Mouse (Mus musculus) c-Kit-positive CD71-positive TER-119-positive erythroid progenitor cells, embryonic 14.5 days (primary cell): ENCODE results near the gene Bloc1s5.
A peak's percentile ranks its signal among the peaks of the same experiment; 100 is the strongest.
"Not testable (repeated sequence)": the region's sequence is repeated elsewhere in the genome, so short reads cannot be mapped to it uniquely, and the experiment has no call there.

Experiments used
- DNase-seq: peaks from one replicate; pipeline ENCODE4 v3.0.0-alpha.2; 2013; ENCODE audit warnings: low spot score

Gene Bloc1s5

GRCm38 (mm10) chr13:38634800-38635269 lies at the start of gene Bloc1s5:
TSS of gene Bloc1s5 (minus strand) at chr13:38635109.
- peak; percentile 96 for DNase-seq

- no peak for DNase-seq
These were observed 37.4 kb upstream of the Bloc1s5 start for GRCm38 (mm10) chr13:38672336-38672735.

- not testable (repeated sequence) for DNase-seq
These were observed 36.5 kb upstream of the Bloc1s5 start for GRCm38 (mm10) chr13:38671451-38671850.

GRCm38 (mm10) chr13:38670051-38670450 lies 35.1 kb upstream of the Bloc1s5 start:
- DNase-seq, result no peak

- peak; percentile 78 for DNase-seq
These were observed 33.6 kb upstream of the Bloc1s5 start for GRCm38 (mm10) chr13:38668514-38668913.

GRCm38 (mm10) chr13:38664753-38665152 lies 29.8 kb upstream of the Bloc1s5 start:
- DNase-seq, result peak; percentile 67

- no peak for DNase-seq
These were observed 24.7 kb upstream of the Bloc1s5 start for GRCm38 (mm10) chr13:38659524-38660136.

GRCm38 (mm10) chr13:38658528-38659280 lies 23.8 kb upstream of the Bloc1s5 start, which contains the start of gene Eef1e1:
TSS of gene Eef1e1 (minus strand) at chr13:38659058.
- DNase-seq, result peak; percentile 96

GRCm38 (mm10) chr13:38657865-38658264 lies 23.0 kb upstream of the Bloc1s5 start:
- no peak for DNase-seq

GRCm38 (mm10) chr13:38650292-38650691 lies 15.4 kb upstream of the Bloc1s5 start:
- DNase-seq, result no peak

GRCm38 (mm10) chr13:38649069-38649468 lies 14.2 kb upstream of the Bloc1s5 start:
- no peak for DNase-seq

- no peak for DNase-seq
These were observed 6.5 kb upstream of the Bloc1s5 start for GRCm38 (mm10) chr13:38641414-38641813.

- no peak for DNase-seq
These were observed 6.1 kb upstream of the Bloc1s5 start for GRCm38 (mm10) chr13:38640961-38641360.

- DNase-seq, result no peak
These were observed 3.8 kb upstream of the Bloc1s5 start for GRCm38 (mm10) chr13:38638694-38639093.

GRCm38 (mm10) chr13:38634256-38634799 lies 581 bp downstream of the Bloc1s5 start:
- DNase-seq, result no peak

GRCm38 (mm10) chr13:38633287-38634000 lies 1.5 kb downstream of the Bloc1s5 start:
- DNase-seq, result no peak

GRCm38 (mm10) chr13:38632556-38632955 lies 2.4 kb downstream of the Bloc1s5 start:
- peak; percentile 73 for DNase-seq

GRCm38 (mm10) chr13:38626229-38626525 lies 8.7 kb downstream of the Bloc1s5 start:
- no peak for DNase-seq

- DNase-seq, result no peak
These were observed 9.2 kb downstream of the Bloc1s5 start for GRCm38 (mm10) chr13:38625492-38626228.

- DNase-seq, result no peak
These were observed 10.5 kb downstream of the Bloc1s5 start for GRCm38 (mm10) chr13:38624292-38624902.

- DNase-seq, result no peak
These were observed 11.6 kb downstream of the Bloc1s5 start for GRCm38 (mm10) chr13:38623296-38623695.
